Mouse (Mus musculus): ENCODE data around the gene Diaph3.

Diaph3 gene

DNA sequence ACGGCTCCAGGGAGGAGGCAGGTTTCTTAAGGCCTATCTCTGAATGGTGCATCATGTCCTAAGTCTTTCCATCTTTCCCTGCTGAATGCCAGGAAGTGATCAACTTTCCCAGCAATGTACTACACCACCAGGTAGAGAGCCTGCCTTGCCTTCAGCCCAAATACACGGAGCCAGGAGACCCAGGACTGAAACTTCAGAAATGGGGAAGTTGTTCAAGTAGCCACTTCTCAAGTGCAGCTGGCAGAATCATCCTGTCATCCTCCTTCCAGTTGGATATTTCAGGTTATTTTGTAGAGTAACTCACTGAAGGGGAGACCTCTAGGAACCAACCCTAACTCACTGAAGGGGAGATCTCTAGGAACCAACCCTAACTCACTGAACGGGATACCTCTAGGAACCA, 297.0 kb downstream of the Diaph3 start:
- no peak for DNase-seq (ENCODE audit: low spot score)

GRCm38 (mm10) chr14:86837642-86838041, 303.4 kb downstream of the Diaph3 start:
- no peak for DNase-seq (ENCODE audit: low spot score)

- DNase-seq (ENCODE audit: low spot score) = no peak
Measured at GRCm38 (mm10) chr14:86834851-86835250, 306.2 kb downstream of the Diaph3 start.

DNA sequence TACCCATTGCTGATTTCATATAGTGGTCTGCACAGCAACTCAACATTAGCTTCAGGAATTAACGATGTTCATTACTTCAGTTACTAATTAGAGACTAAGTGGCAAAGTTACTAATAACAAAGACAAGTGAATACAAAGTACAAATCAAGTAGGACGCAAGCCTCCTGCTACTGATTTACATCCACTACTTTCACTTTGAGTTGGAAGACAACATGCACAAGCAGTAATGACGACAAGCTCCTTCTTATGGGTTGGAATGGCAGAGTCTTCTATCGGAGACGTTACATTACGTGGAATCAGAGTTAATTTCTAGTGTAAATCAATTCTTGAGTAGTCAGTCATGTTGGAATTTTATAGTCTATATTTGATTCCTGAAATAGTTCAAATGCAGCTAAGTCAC, 306.8 kb downstream of the Diaph3 start:
- DNase-seq (ENCODE audit: low spot score) = no peak

DNA sequence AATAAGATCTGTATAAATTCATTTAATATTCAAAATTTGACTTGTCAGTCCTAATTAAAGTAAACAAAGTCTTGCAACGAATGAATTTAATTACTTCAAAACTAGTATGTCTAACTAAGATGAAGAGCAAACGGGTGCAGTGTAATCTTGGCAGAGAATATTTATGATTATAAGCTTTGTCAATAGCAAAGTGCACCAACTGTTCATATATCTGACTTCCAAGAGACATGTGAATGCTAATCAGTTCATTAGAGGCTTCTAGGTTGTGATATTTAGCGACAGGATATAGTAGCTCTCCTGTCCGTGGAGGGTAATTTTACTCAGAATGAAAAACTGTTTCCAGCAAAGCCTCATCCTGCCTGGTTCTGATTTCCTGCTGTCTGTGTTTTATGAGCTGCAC, 308.0 kb downstream of the Diaph3 start:
- DNase-seq (ENCODE audit: low spot score) = no peak

GRCm38 (mm10) chr14:86816246-86816645, 324.8 kb downstream of the Diaph3 start:
- no peak for DNase-seq (ENCODE audit: low spot score)

DNA sequence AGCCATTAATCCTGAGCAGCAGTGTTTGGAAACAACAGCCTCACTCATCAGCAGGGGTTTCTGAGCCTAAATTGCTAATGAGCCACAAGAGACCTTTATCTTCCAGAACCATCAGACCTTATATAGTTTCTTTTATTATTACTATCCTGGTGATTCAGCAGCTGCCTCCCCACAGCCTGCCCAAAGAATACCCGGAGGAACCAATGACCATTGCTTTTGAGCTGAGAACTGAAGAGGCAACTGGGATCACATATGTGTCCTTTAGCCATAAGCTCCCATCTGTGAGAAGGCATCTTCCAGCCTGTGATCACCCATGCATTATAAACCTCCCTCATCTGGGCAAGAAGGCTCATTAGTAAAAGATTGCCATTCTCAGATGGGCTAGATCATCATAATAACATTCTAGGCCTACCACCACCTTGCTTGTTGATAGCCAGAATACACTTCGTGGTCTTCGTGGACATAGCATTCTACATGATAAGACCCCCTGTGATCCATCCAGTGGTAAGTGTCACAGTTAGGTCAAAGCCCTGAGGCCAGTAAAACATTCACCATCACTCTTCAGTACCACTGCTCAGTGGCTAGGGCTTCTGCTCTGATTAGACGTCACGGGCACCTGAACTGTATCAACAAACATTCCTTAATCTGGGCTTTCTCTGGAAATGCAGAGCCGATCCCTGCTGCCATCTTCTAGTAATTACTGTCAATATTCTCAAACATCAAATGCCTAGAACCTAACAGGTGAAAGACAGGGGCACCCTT, 352.0 kb downstream of the Diaph3 start:
- DNase-seq (ENCODE audit: low spot score) = no peak

GRCm38 (mm10) chr14:86786866-86787265, 354.2 kb downstream of the Diaph3 start:
- DNase-seq (ENCODE audit: low spot score) = no peak

DNA sequence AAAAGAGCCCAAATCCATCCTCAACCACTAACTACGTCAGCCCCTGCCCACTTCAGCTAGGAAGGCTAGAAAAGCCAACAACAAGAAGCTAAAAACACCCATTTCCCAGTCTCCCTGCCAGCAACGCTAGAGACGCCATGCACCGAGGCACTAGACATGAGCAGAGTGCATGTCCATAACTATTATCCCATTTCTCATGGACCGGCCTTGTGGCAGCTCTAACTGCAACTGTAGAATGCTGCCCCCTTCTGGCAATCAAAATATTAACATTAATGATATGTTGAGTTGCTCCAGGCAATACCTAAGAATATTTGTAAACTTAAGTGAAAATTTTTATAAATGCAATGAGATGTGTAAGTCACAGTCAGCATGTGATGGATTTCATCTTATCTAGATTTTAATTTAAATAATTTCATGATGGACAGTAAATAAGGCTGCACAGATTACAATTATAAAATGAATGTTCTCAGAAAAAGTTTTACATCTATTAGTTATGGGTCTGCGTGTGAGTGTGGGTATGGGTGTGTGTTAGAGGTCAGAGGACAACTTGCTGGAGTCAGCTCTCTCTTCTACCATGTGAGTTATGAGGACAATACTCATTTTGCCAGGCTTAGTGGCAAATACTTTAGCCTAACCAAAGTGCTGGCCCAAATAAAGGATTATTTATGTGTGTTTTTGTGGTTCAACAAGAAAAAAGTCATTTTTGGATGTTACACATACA, 359.3 kb downstream of the Diaph3 start:
- no peak for DNase-seq (ENCODE audit: low spot score)

- no peak for DNase-seq (ENCODE audit: low spot score)
Measured at GRCm38 (mm10) chr14:86773311-86773710, 367.7 kb downstream of the Diaph3 start.

GRCm38 (mm10) chr14:86772176-86773150, 368.6 kb downstream of the Diaph3 start:
- no peak for DNase-seq (ENCODE audit: low spot score)

DNA sequence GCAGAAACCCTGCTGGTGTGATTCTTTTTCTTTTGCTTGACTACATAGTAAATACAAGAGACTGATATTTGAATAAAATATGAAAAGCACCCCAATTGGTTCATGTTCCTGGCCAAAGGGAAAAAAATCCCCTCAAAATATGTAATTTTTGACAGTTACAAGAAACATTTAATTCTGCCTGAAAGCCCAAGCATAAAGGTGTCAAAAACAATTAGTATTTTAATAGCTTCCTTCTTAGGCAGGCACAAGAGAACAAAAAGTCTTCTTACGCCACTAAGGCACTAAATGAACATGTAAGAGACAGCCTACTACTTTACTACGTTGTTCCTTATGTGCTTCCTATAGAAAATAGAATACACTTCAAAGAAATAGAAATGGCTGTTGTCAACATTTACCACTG, 376.7 kb downstream of the Diaph3 start:
- no peak for DNase-seq (ENCODE audit: low spot score)

- no peak for DNase-seq (ENCODE audit: low spot score)
Measured at GRCm38 (mm10) chr14:86757604-86758520, 383.2 kb downstream of the Diaph3 start.

DNA sequence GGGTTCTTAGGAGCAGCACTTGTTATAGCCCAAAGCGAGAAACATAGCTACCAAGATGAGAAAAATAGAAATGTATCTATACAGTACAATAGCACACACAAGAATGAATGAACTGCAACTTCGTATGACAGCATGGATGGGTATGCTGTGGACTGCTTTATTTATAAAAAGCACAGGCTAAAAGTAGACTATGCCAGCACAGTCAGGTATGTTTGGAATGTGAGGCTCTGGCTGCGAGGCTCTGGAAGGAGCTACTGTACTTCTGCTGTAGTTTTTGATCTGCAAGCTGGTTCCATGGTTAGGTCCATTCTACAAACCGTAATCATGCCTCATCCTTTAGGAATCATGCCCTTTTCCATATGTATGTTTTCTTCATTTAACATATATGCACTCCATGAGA, 383.9 kb downstream of the Diaph3 start:
- no peak for DNase-seq (ENCODE audit: low spot score)

GRCm38 (mm10) chr14:86750351-86750750, 390.7 kb downstream of the Diaph3 start:
- DNase-seq (ENCODE audit: low spot score) = no peak

DNA sequence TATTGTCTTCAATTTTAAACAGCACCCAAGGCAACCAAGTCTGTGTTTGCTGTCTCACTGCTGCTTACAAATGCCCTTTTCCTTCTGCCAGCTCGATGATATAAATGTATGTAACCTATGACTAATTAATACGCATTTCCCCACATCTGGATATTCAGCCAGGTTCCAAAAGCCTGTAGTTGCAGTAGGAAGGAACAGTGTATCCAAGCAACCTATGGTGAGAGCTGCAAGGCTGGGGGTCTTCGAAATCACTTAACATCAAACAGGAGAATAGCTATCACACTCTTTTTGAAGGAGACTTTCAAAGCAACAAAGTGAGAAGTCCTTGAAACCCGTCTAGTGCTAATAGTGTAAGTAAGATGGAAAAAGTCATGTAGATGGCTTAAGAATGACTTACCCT, 391.6 kb downstream of the Diaph3 start:
- no peak for DNase-seq (ENCODE audit: low spot score)

- DNase-seq (ENCODE audit: low spot score) = no peak
Measured at GRCm38 (mm10) chr14:86748876-86749275, 392.2 kb downstream of the Diaph3 start.

GRCm38 (mm10) chr14:86744523-86744922, 396.5 kb downstream of the Diaph3 start:
- DNase-seq (ENCODE audit: low spot score) = no peak

GRCm38 (mm10) chr14:86741855-86742531, 399.0 kb downstream of the Diaph3 start:
- DNase-seq (ENCODE audit: low spot score) = no peak

GRCm38 (mm10) chr14:86738916-86739315, 402.1 kb downstream of the Diaph3 start:
- DNase-seq (ENCODE audit: low spot score) = no peak

- DNase-seq (ENCODE audit: low spot score) = no peak
Measured at GRCm38 (mm10) chr14:86736646-86737045, 404.4 kb downstream of the Diaph3 start.

All from ovary, adult 18-20 months (tissue).